Mouse (Mus musculus) lung, adult 2 months (tissue): Measurements from ENCODE around the gene Tmem185a.

ENCODE experiments used
- CTCF ChIP-seq: fragments of 200-500 bp; IDR thresholded peaks from 2 replicates; pipeline ENCODE4 v1.5.1; 2011; ENCODE audit warnings: mild to moderate bottlenecking, low read length, control low read depth; ENCODE audit not compliant: insufficient read depth
- POLR2A ChIP-seq: fragments of 200-500 bp; IDR thresholded peaks from 2 replicates; pipeline ENCODE4 v1.6.1; 2011; ENCODE audit warnings: low read depth, mild to moderate bottlenecking, control low read depth, low read length, borderline replicate concordance; ENCODE audit errors: extremely low read depth

- TF ChIP-seq CTCF (no peak), POLR2A (no peak)
These were observed 1.7 kb downstream of the Tmem185a start for GRCm38 (mm10) chrX:70475215-70475765.
